Mouse (Mus musculus) spleen, adult 2 months (tissue): ENCODE measurements around the gene Zcchc14. TPM values are rescaled to one million over a fixed set of nuclear protein-coding genes. Genes with fewer than 3 reads are reported as not detected.
"Not testable (repeated sequence)": the region's sequence is repeated elsewhere in the genome, so short reads cannot be mapped to it uniquely, and the experiment has no call there.

Source experiments
- DNase-seq, 2 experiments: peaks; one replicate each; pipeline versions ENCODE4 v3.0.0 to v3.0.0-alpha.2; 2012 to 2021; ENCODE audit warnings: low spot score in 2 of 2, low read depth in 1 of 2
- H3K27ac ChIP-seq: fragments of 200-500 bp; 2 replicates; pipeline ENCODE4 v1.5.1; 2012; ENCODE audit warnings: low read length, inconsistent platforms; ENCODE audit not compliant: insufficient read depth
- H3K27me3 ChIP-seq: fragments of 200-500 bp; 2 replicates; pipeline ENCODE4 v1.6.1; 2012; ENCODE audit warnings: mild to moderate bottlenecking, moderate library complexity, low read length, inconsistent platforms; ENCODE audit not compliant: control insufficient read depth, insufficient read depth
- H3K36me3 ChIP-seq: fragments of 200-500 bp; 2 replicates; pipeline ENCODE4 v1.6.1; 2012; ENCODE audit warnings: mild to moderate bottlenecking, low read length, inconsistent platforms; ENCODE audit not compliant: control insufficient read depth, insufficient read depth
- H3K4me1 ChIP-seq: fragments of 200-500 bp; 2 replicates; pipeline ENCODE4 v1.6.1; 2011; ENCODE audit warnings: inconsistent platforms; ENCODE audit not compliant: control insufficient read depth, insufficient read depth, insufficient read length
- H3K4me3 ChIP-seq: fragments of 200-500 bp; 2 replicates; pipeline ENCODE4 v1.5.1; 2011; ENCODE audit warnings: mild to moderate bottlenecking, inconsistent platforms; ENCODE audit not compliant: insufficient read depth, insufficient read length; ENCODE audit errors: extremely low read depth
- CTCF ChIP-seq: fragments of 200-500 bp; IDR thresholded peaks from 2 replicates; pipeline ENCODE4 v1.5.1; 2011; ENCODE audit warnings: mild to moderate bottlenecking, inconsistent platforms; ENCODE audit not compliant: insufficient read depth, insufficient read length, insufficient replicate concordance; ENCODE audit errors: extremely low read depth
- POLR2A ChIP-seq: fragments of 200-500 bp; IDR thresholded peaks from 2 replicates; pipeline ENCODE4 v1.6.1; 2011; ENCODE audit warnings: low read depth, low read length, inconsistent platforms
- whole genome bisulfite sequencing: fragments of 180-500 bp; shearing (Covaris S2); methylation state at CpG from one replicate; pipeline ENCODE4 v1.1.7; 2018; 5-methylcytosine and 5-hydroxymethylcytosine counted together
- polyA plus RNA-seq: library from polyadenylated mRNA; depleted of rRNA; stranded (reverse); fragments of >200 nt; gene quantifications from 2 replicates; pipeline ENCODE4 v1.2.3, GENCODE M21; 2012

Zcchc14 gene
- polyA plus RNA-seq, 1 experiment, result 8.2 TPM

DNA sequence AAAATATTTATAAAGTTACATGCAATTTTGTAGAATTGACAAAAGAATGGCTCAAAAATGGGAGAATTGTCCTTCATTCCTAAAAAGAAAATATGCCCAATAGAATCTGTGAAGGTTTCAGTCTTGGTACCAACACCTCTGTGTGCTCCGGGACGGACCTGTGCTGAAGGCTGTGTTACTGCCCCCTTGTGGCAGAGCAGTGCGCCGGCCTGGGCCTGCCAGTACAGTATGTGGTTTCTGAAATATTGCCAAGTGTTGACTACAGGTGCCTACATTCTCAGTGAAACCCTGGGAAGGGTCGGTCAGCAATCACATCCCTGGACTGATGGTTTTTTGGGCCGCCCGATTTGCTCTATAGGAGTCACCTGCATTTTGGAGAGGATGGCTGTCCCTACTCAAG lies 53.8 kb downstream of the Zcchc14 start:
- peak; percentile 54 to 74 for DNase-seq
- Histone ChIP-seq H3K27ac (no peak overlapping the region), H3K36me3 (peaks cover 22% of the 10 kb centered on the region), H3K4me1 (no peaks in the 10 kb centered on the region), H3K27me3 (no peaks in the 10 kb centered on the region), H3K4me3 (no peak overlapping the region)
- TF ChIP-seq POLR2A, result no peak
- peak; percentile 89 for TF ChIP-seq CTCF
- WGBS, result 22% methylated on average over 7 of the region's 7 CpGs

DNA sequence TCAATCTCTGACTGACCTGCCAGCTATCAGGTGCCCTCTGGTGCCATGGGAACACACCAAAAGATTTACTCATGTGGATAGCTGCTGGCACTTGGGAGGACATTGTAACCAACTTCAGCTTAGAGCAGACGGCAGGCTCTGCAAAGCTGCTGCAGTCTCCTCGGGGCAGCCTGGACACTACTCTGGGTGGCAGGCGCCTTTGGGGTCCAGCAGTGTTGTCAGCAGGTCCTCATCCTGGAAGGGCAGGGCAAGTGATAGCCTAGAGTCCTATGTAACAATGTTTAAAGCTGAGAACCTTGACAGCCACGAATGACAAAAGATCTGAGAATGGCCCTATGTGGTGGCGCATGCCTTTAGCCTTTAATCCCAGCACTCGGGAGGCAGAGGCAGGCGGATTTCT lies 54.5 kb downstream of the Zcchc14 start:
- Histone ChIP-seq H3K27me3 (no peaks in the 10 kb centered on the region), H3K27ac (no peak overlapping the region), H3K4me1 (no peaks in the 10 kb centered on the region), H3K4me3 (no peak overlapping the region), H3K36me3 (peaks cover 25% of the 10 kb centered on the region)
- no peak for DNase-seq
- TF ChIP-seq CTCF, result no peak
- TF ChIP-seq POLR2A, result no peak
- 94% methylated on average over 7 of the region's 7 CpGs for WGBS

DNA sequence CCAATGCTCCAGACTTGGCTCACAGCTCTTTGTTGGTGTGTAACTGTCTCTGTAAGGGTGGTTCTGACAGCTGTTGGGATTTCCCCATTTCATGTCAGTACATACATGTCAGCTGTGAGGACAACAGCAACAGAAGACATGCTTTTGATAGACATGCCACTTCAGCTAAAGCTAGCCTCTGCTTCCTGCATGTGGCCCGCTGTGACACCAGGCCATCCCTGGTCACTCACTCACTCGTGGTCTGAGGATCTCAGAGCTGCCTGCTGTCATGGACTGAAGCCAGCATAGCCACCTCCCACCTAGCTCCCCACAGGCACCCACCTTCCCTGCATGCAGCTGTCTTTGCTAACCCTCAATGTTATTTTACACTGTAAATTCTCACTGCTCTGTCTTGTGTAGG lies 55.2 kb downstream of the Zcchc14 start:
- 88% methylated on average over 2 of the region's 2 CpGs for WGBS
- not testable (repeated sequence) for H3K27me3 ChIP-seq, H3K27ac ChIP-seq, H3K4me3 ChIP-seq, H3K4me1 ChIP-seq, DNase-seq
- peaks cover 25% of the 10 kb centered on the region for H3K36me3 ChIP-seq

DNA sequence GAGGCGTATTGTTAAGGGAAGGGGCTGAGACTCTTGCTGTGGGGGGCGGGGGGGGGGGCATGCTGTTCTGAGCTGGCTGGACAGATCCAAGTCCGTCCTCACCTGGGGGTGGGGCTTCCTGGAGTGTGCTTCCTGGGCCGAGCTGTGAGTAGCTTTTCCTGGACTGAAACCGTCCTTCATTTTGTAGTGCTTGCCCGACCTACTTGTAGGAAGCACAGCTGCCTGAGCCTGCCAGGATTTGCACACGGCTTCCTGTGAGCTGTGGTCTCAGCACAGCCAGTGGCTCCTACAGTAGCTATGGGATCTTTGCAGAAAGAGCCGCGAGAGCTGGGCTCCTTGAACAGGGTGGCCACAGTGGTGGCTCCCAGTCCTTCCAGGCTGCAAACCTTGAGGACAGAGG lies 58.7 kb downstream of the Zcchc14 start:
- Histone ChIP-seq H3K36me3 (peaks cover 23% of the 10 kb centered on the region), H3K27me3 (no peaks in the 10 kb centered on the region), H3K4me1 (peaks cover 9% of the 10 kb centered on the region; the same call in 1 of the 2 replicates), H3K4me3 (no peak overlapping the region), H3K27ac (no peak overlapping the region)
- WGBS, result 85% methylated on average over 9 of the region's 9 CpGs
- no peak for DNase-seq
- TF ChIP-seq CTCF (no peak), POLR2A (no peak)

DNA sequence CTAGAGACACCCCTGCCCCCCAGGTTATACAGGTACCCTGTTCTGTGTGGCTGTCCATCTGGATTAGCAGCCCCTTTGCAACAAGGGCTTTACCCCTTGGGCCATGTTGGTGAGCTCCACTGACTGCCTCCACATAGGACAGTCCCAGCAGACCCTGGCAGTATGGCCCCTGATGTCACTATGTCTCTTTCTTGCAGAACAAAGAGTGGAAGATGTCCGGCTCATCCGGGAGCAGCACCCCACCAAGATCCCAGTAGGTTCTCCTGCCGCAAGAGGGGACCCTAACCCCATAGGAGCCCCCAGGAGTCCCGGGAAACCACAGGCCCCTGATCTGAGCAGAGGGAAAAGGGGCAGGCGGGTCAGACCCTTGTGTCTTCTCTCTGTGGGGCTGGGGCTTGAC lies 59.4 kb downstream of the Zcchc14 start:
- no peak for DNase-seq
- H3K36me3 ChIP-seq, result peaks cover 23% of the 10 kb centered on the region
- no peaks in the 10 kb centered on the region for H3K27me3 ChIP-seq
- TF ChIP-seq POLR2A, result no peak
- TF ChIP-seq CTCF, result no peak
- H3K4me3 ChIP-seq, result no peak overlapping the region
- H3K4me1 ChIP-seq, result peaks cover 9% of the 10 kb centered on the region; the same call in 1 of the 2 replicates
- no peak overlapping the region for H3K27ac ChIP-seq
- 94% methylated on average over 5 of the region's 5 CpGs for WGBS

DNA sequence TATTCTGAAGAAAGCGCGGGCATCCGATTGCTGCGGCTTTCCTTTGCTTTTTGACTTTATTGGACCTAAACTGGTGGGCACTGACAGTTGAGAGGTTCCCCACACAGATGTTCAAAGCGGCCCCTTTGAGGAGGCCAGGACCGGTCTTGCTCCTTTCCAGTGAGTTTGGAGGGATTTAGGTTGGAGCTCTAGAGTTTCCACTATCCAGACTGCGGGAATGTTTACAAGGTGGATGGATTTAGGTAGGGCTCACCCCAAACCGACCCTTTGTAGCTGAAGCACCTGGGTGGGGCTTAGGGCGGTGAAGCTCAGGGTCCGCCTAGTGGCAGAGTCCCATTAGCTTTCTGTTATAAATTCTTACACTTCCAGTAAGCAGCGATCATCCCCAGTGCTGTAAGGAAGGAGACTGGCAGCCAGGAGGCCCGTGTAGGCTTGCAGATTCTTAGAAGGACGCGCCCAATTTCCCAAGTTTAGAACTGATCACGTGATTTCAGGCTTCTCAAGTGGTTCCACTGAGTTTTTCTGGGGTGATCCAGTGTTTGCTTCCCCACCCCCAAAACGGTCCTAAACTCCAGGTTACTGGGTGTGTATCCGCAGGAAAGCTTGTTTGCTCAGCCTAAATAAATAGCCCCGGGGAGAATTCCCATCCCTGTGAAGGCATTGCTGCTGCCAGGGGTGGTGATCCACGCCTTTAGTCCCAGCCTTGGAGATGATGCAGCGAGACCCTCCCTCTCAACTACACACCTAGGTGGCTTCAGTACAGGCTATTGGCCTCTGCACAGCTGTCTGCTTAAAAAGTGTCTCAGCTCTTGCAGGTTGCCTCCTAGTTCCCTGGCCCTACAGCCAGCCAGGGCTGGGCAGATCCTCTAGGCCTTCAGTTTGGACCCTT lies 61.3 kb downstream of the Zcchc14 start:
- Histone ChIP-seq H3K36me3 (peaks cover 17% of the 10 kb centered on the region), H3K27me3 (no peaks in the 10 kb centered on the region), H3K27ac (peak overlapping the region; percentile 83), H3K4me3 (peak overlapping the region; percentile 82), H3K4me1 (peaks cover 9% of the 10 kb centered on the region; the same call in 1 of the 2 replicates)
- DNase-seq, result peak in 1 of 2 experiments; percentile 40
- peak; percentile 24; the same call in 1 of the 2 replicates for TF ChIP-seq CTCF
- TF ChIP-seq POLR2A, result no peak
- 19% methylated on average over 20 of the region's 20 CpGs for WGBS
